Mouse (Mus musculus): ENCODE measurements at regions not wholly inside any gene's neighbourhood (a gene's known extent, or its start where the extent isn't known, plus 50 kb on each side); places are given as distances from the start of the nearest gene placed in this dataset.

DNA sequence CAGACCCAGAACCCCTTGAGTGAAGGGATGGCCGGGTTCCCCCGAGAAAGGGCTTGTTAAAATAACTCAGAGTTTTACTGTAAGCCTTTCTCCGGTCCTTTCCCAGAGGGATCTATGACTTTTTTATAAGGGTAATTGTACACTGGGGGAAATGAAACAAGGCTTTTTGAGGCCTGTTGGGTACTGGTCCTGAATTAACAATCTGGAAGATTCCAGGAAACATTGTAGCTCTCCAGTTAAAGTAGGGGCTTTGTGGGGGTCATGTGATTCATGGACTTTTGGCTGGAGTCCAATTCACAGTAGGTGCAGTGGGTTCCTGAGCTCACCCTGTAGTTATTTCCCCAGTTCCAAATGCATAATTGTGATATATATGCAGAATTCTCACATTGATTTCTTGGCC is 77.1 kb upstream of the Fndc3a start:
- 93% methylated on average over 3 of the region's 3 CpGs for WGBS
- no peak overlapping the region for H3K27ac ChIP-seq (ENCODE audit: insufficient read depth, low read depth, low read length)
- H3K4me3 ChIP-seq (ENCODE audit: low read depth, low read length) = no peak overlapping the region
- H3K36me3 ChIP-seq (ENCODE audit: control insufficient read depth, insufficient read depth, low read length) = no peaks in the 10 kb centered on the region
- TF ChIP-seq CTCF (IDR thresholded peaks at IDR 0.05; ENCODE audit: extremely low read depth, insufficient read length, insufficient replicate concordance, low read depth, low read length) (no peak), POLR2A (IDR thresholded peaks at IDR 0.05; ENCODE audit: low read depth, low read length) (no peak)
- H3K27me3 ChIP-seq (ENCODE audit: control insufficient read depth, insufficient read depth, low read length) = no peaks in the 10 kb centered on the region
- no peaks in the 10 kb centered on the region for H3K4me1 ChIP-seq (ENCODE audit: control insufficient read depth, insufficient read depth, insufficient read length, low read length)

DNA sequence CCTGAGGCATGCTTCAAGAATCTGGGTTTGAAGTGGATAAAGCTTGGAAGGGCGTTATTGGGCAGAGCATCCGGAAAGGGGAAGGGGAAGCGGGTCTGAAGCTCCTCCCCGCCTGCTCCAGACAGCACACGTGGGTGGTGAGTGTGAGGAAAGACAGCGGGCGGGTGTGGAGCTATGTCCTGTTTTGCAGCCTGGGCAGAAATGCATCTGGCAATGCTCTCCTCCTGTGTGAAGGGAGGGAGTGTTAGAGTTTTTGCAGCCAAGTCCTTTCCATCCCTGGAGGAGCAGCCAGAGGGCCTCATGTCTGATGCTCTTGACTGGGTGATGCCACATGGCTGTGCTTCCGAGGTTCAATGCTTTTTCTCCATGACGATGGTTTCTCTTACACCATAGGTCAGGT is 73.4 kb upstream of the Fndc3a start:
- TF ChIP-seq POLR2A (IDR thresholded peaks at IDR 0.05; ENCODE audit: low read depth, low read length) = no peak
- TF ChIP-seq CTCF (IDR thresholded peaks at IDR 0.05; ENCODE audit: extremely low read depth, insufficient read length, insufficient replicate concordance, low read depth, low read length) = no peak
- H3K27ac ChIP-seq (ENCODE audit: insufficient read depth, low read depth, low read length) = no peak overlapping the region
- no peak overlapping the region for H3K4me3 ChIP-seq (ENCODE audit: low read depth, low read length)
- WGBS = 60% methylated on average over 9 of the region's 9 CpGs
- H3K36me3 ChIP-seq (ENCODE audit: control insufficient read depth, insufficient read depth, low read length) = no peaks in the 10 kb centered on the region
- H3K27me3 ChIP-seq (ENCODE audit: control insufficient read depth, insufficient read depth, low read length) = no peaks in the 10 kb centered on the region
- no peaks in the 10 kb centered on the region for H3K4me1 ChIP-seq (ENCODE audit: control insufficient read depth, insufficient read depth, insufficient read length, low read length)

DNA sequence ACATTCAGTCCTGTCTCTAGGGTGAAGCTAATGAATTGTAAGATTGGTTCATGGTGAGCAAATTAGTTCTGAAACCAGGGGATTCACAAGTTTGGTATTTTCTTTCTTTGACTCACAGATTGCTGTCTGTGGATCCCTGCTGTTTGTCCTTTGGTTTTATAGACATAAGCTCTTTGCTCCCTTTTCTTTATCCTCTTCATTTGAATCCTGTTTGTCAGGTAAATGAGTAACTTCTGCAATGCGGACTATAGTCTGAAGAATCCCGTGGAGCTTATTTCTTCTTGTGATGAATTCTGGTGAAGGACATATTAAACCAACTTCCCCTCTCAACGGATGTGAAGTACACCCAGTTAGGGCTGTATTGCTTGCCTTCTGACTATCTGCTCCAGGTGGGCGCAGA is 69.6 kb upstream of the Fndc3a start:
- H3K27me3 ChIP-seq (ENCODE audit: control insufficient read depth, insufficient read depth, low read length) = no peaks in the 10 kb centered on the region
- 49% methylated on average over 4 of the region's 4 CpGs for WGBS
- H3K4me1 ChIP-seq (ENCODE audit: control insufficient read depth, insufficient read depth, insufficient read length, low read length) = no peaks in the 10 kb centered on the region
- no peak overlapping the region for H3K27ac ChIP-seq (ENCODE audit: insufficient read depth, low read depth, low read length)
- H3K36me3 ChIP-seq (ENCODE audit: control insufficient read depth, insufficient read depth, low read length) = no peaks in the 10 kb centered on the region
- TF ChIP-seq POLR2A (IDR thresholded peaks at IDR 0.05; ENCODE audit: low read depth, low read length) (no peak), CTCF (IDR thresholded peaks at IDR 0.05; ENCODE audit: extremely low read depth, insufficient read length, insufficient replicate concordance, low read depth, low read length) (no peak)
- no peak overlapping the region for H3K4me3 ChIP-seq (ENCODE audit: low read depth, low read length)

DNA sequence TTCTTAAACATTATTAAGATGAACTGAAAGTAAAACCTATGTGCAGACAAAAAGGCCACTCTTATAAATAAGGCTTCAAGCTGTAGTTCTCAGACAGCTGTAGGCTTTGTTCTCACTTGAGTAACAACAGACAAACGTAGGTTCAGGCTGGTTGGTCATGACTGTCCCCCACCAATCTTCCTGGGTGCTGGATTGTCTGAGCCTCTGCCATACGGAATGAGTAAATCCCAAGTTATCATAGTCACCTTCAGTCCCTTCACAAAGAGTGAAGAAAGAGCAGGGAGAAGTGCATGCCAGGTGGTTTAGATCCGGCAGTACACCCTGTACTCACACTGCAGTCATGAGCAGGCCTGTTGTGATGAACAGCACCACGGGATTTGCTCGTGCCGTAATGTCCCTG is 69.0 kb upstream of the Fndc3a start:
- Histone ChIP-seq H3K36me3 (ENCODE audit: control insufficient read depth, insufficient read depth, low read length) (no peaks in the 10 kb centered on the region), H3K27me3 (ENCODE audit: control insufficient read depth, insufficient read depth, low read length) (no peaks in the 10 kb centered on the region), H3K4me3 (ENCODE audit: low read depth, low read length) (no peak overlapping the region), H3K27ac (ENCODE audit: insufficient read depth, low read depth, low read length) (no peak overlapping the region), H3K4me1 (ENCODE audit: control insufficient read depth, insufficient read depth, insufficient read length, low read length) (no peaks in the 10 kb centered on the region)
- WGBS = 79% methylated on average over 6 of the region's 6 CpGs
- TF ChIP-seq CTCF (IDR thresholded peaks at IDR 0.05; ENCODE audit: extremely low read depth, insufficient read length, insufficient replicate concordance, low read depth, low read length) (no peak), POLR2A (IDR thresholded peaks at IDR 0.05; ENCODE audit: low read depth, low read length) (no peak)

DNA sequence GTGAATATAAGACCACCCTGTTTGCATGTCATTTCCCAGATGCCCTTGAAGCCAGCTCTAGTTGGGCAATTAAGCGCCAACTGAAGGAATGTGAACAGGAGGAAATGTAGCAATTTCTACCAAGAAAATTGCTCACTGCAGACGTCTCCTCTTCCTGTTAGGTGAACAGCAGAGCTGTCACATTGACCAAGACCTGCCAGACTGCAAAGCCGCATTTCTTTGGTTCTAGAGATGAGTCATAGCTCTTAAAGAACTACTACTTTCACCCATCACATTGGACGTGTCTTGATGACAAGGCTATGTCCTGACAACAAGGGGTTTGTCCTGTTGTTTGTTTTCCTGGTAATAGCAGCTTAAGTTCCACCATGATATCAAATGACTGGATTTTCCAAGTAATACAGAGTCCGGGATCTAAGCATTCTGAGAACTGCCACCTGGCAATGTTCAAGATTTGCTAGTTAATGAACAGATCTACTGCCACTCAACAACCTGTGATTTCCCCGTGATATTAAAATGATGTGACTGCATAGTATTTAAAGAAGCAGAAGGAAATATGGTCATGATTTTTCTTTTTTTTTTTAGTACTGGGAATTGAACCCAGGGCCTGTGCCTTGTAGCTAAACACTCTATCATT is 68.2 kb upstream of the Fndc3a start:
- WGBS = 47% methylated on average over 6 of the region's 6 CpGs
- no peaks in the 10 kb centered on the region for H3K36me3 ChIP-seq (ENCODE audit: control insufficient read depth, insufficient read depth, low read length)

DNA sequence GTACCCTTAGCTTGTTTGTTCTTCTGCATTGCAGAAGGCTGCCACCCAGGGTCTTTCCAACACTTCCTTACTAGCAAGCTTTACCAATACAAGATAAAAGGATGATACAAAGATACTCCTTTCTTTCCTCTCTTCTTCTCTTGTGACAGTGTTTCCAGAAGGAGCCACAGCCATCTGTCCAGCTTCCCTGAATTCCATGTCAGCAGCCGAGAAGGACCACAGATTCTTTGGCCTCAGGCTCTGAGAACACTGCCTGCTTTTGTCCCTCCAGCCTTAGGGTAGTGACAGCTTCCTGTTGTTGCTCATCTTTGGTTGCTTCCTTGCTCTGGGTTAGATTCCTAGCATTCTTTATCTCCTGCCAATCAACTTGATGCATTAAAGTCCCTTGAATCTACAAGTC is 60.4 kb upstream of the Fndc3a start:
- no peaks in the 10 kb centered on the region for H3K27me3 ChIP-seq (ENCODE audit: control insufficient read depth, insufficient read depth, low read length)
- H3K27ac ChIP-seq (ENCODE audit: insufficient read depth, low read depth, low read length) = no peak overlapping the region
- TF ChIP-seq POLR2A (IDR thresholded peaks at IDR 0.05; ENCODE audit: low read depth, low read length) (no peak), CTCF (IDR thresholded peaks at IDR 0.05; ENCODE audit: extremely low read depth, insufficient read length, insufficient replicate concordance, low read depth, low read length) (no peak)
- H3K4me1 ChIP-seq (ENCODE audit: control insufficient read depth, insufficient read depth, insufficient read length, low read length) = no peaks in the 10 kb centered on the region
- H3K4me3 ChIP-seq (ENCODE audit: low read depth, low read length) = no peak overlapping the region
- WGBS = 63% methylated on average over 1 of the region's 1 CpGs
- no peaks in the 10 kb centered on the region for H3K36me3 ChIP-seq (ENCODE audit: control insufficient read depth, insufficient read depth, low read length)

More for the DNA sequence above, 68.2 kb upstream of the Fndc3a start:
- H3K4me3 ChIP-seq (ENCODE audit: low read depth, low read length) = no peak overlapping the region
- H3K27ac ChIP-seq (ENCODE audit: insufficient read depth, low read depth, low read length) = no peak overlapping the region
- H3K4me1 ChIP-seq (ENCODE audit: control insufficient read depth, insufficient read depth, insufficient read length, low read length) = no peaks in the 10 kb centered on the region
- TF ChIP-seq CTCF (IDR thresholded peaks at IDR 0.05; ENCODE audit: extremely low read depth, insufficient read length, insufficient replicate concordance, low read depth, low read length) (no peak), POLR2A (IDR thresholded peaks at IDR 0.05; ENCODE audit: low read depth, low read length) (no peak)
- no peaks in the 10 kb centered on the region for H3K27me3 ChIP-seq (ENCODE audit: control insufficient read depth, insufficient read depth, low read length)

DNA sequence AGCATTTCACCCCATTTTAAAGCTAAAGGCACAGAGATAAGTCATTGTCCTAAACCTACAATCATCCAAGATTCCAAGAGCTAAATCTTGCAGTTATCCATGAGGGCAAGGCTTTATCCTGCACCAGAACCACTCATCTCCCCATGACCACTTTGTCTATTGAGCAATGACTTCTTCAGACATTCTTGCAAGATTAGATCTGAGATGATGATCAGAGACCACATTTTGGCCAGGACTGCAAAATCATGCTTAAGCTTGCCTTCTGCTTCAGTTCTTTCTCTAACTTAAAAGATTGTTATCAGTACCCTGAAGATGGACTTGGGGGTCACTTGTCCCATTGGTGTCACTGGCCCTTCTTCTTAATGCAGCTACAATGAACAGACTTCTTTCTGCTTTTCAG is 50.3 kb upstream of the Fndc3a start:
- no peak for TF ChIP-seq POLR2A (IDR thresholded peaks at IDR 0.05; ENCODE audit: low read depth, low read length)
- no peak for TF ChIP-seq CTCF (IDR thresholded peaks at IDR 0.05; ENCODE audit: extremely low read depth, insufficient read length, insufficient replicate concordance, low read depth, low read length)
- Histone ChIP-seq H3K27ac (ENCODE audit: insufficient read depth, low read depth, low read length) (no peak overlapping the region), H3K4me3 (ENCODE audit: low read depth, low read length) (no peak overlapping the region), H3K36me3 (ENCODE audit: control insufficient read depth, insufficient read depth, low read length) (no peaks in the 10 kb centered on the region), H3K4me1 (ENCODE audit: control insufficient read depth, insufficient read depth, insufficient read length, low read length) (no peaks in the 10 kb centered on the region), H3K27me3 (ENCODE audit: control insufficient read depth, insufficient read depth, low read length) (no peaks in the 10 kb centered on the region)

Measured in small intestine, adult 2 months (tissue).